Mouse (Mus musculus) forebrain, embryonic 10.5 days (tissue): ENCODE measurements around the gene Chchd1. TPM values are rescaled to one million over a fixed set of nuclear protein-coding genes. Genes with fewer than 3 reads are reported as not detected.
A peak's percentile ranks its signal among the peaks of the same experiment; 100 is the strongest.

Experiments
- DNase-seq: peaks from one replicate; pipeline ENCODE4 v3.0.0-alpha.2; 2017; ENCODE audit warnings: low spot score; ENCODE audit errors: extremely low spot score
- H3K27ac ChIP-seq: fragments of 300-500 bp; sonication (generic); 2 replicates; pipeline ENCODE4 v1.5.1; 2016; ENCODE audit warnings: mild to moderate bottlenecking
- H3K27me3 ChIP-seq: fragments of 300-500 bp; sonication (generic); 2 replicates; pipeline ENCODE4 v1.6.1; 2016; ENCODE audit warnings: mild to moderate bottlenecking; ENCODE audit not compliant: poor library complexity, severe bottlenecking
- H3K36me3 ChIP-seq: fragments of 300-500 bp; sonication (generic); replicated peaks from 2 replicates; pipeline ENCODE4 v1.6.1; 2016; ENCODE audit warnings: mild to moderate bottlenecking, moderate library complexity
- H3K4me1 ChIP-seq: fragments of 300-500 bp; sonication (generic); 2 replicates; pipeline ENCODE4 v1.6.1; 2016
- H3K4me3 ChIP-seq: fragments of 300-500 bp; sonication (generic); 2 replicates; pipeline ENCODE4 v1.5.1; 2016; ENCODE audit warnings: mild to moderate bottlenecking, moderate library complexity
- H3K9me3 ChIP-seq: fragments of 300-500 bp; sonication (generic); 2 replicates; pipeline ENCODE4 v1.6.1; 2016; ENCODE audit warnings: mild to moderate bottlenecking, moderate library complexity
- WGBS: fragments of 180-500 bp; shearing (Covaris S2); methylation state at CpG from one replicate; pipeline ENCODE4 v1.1.7; 2016; 5-methylcytosine and 5-hydroxymethylcytosine counted together
- polyA plus RNA-seq: library from polyadenylated mRNA; unstranded; fragments of >200 nt; fragmentation: Nextera tagmentation; extraction: Ambion mirVana; gene quantifications from 2 replicates; pipeline ENCODE4 v1.2.1, GENCODE M21; 2016

Chchd1 gene
- 252 and 261 TPM in 2 replicates for polyA plus RNA-seq

DNA sequence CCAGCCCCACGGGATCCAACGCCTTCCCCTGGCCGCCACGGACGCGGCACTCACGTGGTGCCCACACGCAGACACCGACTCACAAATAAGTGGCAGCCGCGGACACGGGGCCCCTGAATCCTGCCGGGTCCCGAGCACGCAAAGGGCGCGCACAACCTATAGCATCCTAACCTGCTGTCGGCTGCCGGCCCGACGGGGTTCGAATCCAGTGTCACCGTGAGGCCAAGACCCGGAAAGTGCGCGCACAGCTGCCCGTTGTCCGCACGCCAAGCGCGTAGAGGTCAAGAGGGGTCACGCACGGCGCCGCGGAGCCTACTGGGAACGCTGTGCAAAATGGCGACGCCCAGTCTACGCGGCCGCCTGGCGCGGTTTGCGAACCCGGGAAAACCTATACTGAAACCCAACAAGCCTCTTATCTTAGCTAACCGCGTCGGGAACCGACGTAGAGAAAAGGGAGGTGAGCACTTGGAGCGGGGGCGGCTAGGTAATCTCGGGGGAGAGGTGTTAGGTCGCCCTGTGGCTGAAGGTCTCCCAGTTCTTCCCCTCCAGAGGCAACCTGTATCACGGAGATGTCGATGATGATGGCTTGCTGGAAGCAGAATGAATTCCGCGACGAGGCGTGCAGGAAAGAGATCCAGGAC is at the start of gene Chchd1:
Gene Chchd1, plus strand, starts transcription at position 266 of the 641 bp plus-strand sequence.
- Histone ChIP-seq H3K4me3 (peak within 1 kb of the TSS; percentile 84), H3K9me3 (no peaks in the 10 kb centered on the region), H3K4me1 (peaks cover 43% of the 10 kb centered on the region), H3K27me3 (no peaks in the 10 kb centered on the region), H3K27ac (peak within 1 kb of the TSS; percentile 97), H3K36me3 (peaks cover 43% of the 10 kb centered on the region)
- DNase-seq, result peak; percentile 93
- under 1% methylated on average over 61 of the region's 61 CpGs for WGBS

DNA sequence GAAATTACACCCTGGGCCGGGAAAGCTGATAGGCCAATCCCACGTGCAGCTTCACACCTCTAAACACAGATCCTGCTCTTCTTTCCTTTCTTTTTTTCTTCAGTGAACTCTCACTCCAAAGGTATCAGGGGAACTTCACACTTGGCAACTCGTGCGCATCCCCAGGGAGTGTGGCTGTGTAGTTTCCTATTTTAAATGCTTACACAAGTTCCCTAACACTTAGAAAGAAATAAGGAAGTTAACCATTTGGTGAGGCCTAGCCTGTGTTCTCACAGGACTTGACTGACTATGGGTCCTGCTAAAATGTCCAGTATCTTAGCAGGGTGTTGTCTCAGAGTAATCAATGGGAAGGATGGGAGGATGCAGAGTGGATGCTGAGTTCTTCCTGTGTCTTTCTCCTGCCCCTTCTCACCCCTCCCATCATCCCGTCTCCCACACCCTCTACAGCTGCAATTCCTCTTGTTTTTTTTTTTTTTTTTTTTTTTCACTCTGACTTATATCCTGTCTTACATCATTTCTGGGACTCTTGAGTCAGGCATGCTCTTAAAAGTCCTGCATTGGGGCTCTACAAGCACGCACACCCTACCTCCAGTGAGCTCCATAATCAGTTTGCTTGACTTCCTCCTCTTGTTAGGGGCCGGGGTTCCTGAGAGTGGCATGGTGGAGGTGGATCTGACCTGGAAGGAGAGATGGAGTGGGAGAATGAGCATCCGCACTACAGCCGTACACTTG is 48.0 kb upstream of the Chchd1 start:
- Histone ChIP-seq H3K36me3 (no peaks in the 10 kb centered on the region), H3K4me3 (no peak overlapping the region), H3K4me1 (peaks cover 6% of the 10 kb centered on the region; the same call in 1 of the 2 replicates), H3K9me3 (no peaks in the 10 kb centered on the region), H3K27me3 (0 out of 2 replicates have a peak, but pooled peaks cover 4% of the 10 kb centered on the region), H3K27ac (no peak overlapping the region)
- no peak for DNase-seq
- WGBS, result 88% methylated on average over 9 of the region's 9 CpGs

DNA sequence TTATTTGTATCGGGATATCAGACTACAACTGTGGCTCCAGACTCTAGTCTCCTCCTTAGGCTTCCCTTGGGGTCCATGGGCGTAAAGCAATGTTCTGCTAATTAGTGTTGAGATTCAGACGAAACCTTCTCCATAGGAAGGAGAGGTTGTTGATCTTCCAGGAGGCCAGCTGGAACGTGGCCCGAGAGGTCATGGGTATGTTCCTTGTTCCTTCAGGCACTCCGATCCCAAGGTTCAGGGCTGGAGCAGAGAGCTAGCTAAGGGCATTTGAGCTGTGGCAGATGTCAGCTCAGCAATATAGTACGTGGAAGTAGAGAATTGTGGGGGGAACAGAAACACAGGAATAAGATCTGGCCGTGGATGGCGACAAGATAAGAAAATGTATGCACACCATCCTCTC is 47.1 kb upstream of the Chchd1 start:
- no peak for DNase-seq
- H3K9me3 ChIP-seq, result no peaks in the 10 kb centered on the region
- 77% methylated on average over 9 of the region's 9 CpGs for WGBS
- H3K36me3 ChIP-seq, result no peaks in the 10 kb centered on the region
- H3K4me3 ChIP-seq, result no peak overlapping the region
- H3K27me3 ChIP-seq, result peaks cover 10% of the 10 kb centered on the region; the same call in 1 of the 2 replicates
- no peak overlapping the region for H3K27ac ChIP-seq
- peaks cover 11% of the 10 kb centered on the region for H3K4me1 ChIP-seq

DNA sequence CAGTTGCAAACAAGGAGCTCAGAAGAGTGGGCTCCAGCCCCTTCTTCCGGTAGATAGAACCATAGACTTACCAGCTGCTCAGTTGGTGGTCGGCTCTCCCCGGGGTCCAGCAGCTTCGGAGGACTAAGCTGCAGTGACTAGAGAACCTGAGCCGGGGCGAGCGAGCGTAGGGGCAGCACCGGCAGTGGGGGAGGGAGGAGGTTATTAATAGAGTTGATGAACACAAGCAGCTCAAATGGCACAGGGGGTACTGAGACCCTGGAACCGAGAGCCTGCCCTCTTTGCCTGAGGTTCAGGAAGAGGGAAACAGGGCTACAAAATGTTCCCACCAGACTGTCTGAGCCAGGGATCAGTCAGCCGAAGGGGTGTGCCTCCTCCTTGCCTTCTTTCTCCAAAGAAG is 46.4 kb upstream of the Chchd1 start, which contains the start of gene Myoz1:
Gene Myoz1, minus strand, starts transcription at position 180 of the 400 bp plus-strand sequence.
- no peaks in the 10 kb centered on the region for H3K36me3 ChIP-seq
- H3K9me3 ChIP-seq, result no peaks in the 10 kb centered on the region
- H3K27ac ChIP-seq, result no peak within 1 kb of the TSS
- H3K27me3 ChIP-seq, result peaks cover 11% of the 10 kb centered on the region; the same call in 1 of the 2 replicates
- WGBS, result 30% methylated on average over 11 of the region's 11 CpGs
- no peak within 1 kb of the TSS for H3K4me3 ChIP-seq
- H3K4me1 ChIP-seq, result peaks cover 16% of the 10 kb centered on the region
- no peak for DNase-seq

DNA sequence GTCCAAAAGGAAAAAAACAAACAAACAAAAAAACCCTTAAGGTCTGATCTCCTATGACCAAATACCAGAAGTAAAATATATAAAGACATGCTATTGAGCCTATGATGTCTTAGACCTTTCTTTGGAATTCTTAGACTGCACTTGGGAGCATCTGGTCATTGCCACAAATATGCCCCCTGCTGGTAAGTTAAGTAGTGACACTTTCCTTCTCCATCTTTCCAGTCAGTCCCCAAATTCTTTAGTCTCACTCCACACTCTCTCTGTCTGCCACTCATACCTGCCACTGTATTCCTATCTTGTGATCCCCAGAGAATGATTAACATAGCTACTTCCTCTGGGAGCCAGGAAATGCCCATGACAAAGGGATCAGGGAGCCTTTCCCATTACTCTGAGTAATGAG is 44.5 kb upstream of the Chchd1 start:
- Histone ChIP-seq H3K27ac (no peak overlapping the region), H3K27me3 (peaks cover 30% of the 10 kb centered on the region), H3K4me3 (no peak overlapping the region), H3K36me3 (no peaks in the 10 kb centered on the region), H3K9me3 (no peaks in the 10 kb centered on the region), H3K4me1 (peaks cover 29% of the 10 kb centered on the region)
- no peak for DNase-seq

DNA sequence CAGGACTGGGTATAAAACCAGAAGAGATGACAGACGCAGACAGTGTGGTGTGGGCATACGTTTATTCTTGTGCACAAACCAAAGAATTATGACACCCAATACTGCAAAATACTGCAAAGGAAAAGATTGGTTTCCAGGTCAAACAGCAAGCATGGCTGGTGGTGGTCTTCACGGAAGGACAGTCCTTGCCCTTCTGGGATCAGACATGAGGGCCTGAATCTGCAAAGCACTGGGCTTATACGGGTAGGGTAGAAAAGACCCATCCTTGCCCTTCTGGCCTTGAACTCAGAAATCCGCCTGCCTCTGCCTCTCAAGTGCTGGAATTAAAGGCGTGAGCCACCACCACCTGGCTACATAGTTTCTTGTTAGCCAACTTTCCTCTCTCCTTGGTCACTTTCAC is 43.9 kb upstream of the Chchd1 start:
- Histone ChIP-seq H3K9me3 (no peaks in the 10 kb centered on the region), H3K36me3 (no peaks in the 10 kb centered on the region), H3K27me3 (peaks cover 33% of the 10 kb centered on the region), H3K4me3 (no peak overlapping the region), H3K27ac (no peak overlapping the region), H3K4me1 (peaks cover 33% of the 10 kb centered on the region)
- WGBS, result 85% methylated on average over 6 of the region's 6 CpGs
- no peak for DNase-seq

DNA sequence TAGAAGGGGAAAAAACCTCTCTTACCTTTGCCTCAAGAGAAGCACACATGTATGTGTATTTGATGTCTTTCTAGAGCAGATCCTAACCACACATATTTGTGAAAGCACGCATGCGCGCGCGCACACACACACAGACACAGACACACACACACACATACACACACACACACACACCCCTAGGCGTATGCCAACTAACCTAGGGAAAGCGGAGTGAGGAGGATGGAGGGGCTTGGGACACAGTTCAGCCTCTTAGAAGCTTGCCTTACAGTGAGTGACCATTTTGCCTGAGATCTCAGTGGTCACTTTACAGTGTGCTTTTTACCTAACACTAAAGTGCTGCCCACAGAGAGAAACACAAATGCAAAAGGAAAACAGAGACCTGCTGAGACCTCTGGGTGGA is 43.1 kb upstream of the Chchd1 start:
- H3K36me3 ChIP-seq, result no peaks in the 10 kb centered on the region
- no peak overlapping the region for H3K4me3 ChIP-seq
- H3K27ac ChIP-seq, result no peak overlapping the region
- H3K9me3 ChIP-seq, result no peaks in the 10 kb centered on the region
- H3K4me1 ChIP-seq, result peaks cover 41% of the 10 kb centered on the region
- H3K27me3 ChIP-seq, result peaks cover 37% of the 10 kb centered on the region
- WGBS, result 94% methylated on average over 7 of the region's 7 CpGs
- DNase-seq, result no peak

DNA sequence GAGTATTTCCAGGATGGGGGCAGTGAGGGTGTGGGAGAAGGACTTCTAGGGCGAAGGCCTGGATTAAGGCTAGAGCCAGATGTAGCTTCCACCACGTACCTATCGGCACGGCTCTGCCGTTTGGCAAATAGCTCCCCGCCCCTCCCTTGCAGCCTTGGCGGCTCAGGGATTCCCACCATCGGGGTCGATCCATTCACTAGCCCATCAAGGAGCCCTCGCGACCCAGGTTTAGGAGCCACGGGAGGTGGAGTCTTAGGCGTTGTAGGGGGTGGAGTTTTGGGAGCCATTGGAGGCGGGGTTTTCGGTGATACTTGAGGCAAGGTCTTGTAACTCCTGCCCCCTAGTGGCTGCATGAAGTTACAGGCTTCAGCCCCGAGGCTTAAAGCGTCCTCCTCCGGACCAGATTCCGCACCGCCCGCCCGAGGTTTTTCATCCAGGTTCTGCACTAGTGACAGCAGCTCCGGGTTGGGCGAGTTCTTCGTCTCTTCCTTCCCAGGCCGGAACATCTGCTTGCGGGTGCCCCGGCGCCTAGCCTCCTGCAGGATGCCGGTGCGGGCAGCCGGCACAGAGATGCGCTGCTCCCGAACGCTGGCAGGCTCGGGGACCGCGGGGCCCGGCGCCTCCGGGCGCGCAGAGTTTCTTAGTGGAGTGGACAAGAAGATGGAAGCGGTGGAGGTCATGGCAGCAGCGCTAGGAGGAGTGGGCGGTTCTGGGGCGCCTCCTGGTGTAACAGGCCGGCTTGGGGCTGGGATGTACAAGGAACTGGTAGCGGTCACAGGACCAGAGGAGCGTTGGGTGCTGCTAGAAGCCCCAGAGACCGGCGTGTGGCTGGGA is 41.8 kb upstream of the Chchd1 start:
- Histone ChIP-seq H3K36me3 (no peaks in the 10 kb centered on the region), H3K4me3 (peak overlapping the region; percentile 69), H3K27me3 (peaks cover 42% of the 10 kb centered on the region), H3K9me3 (no peaks in the 10 kb centered on the region), H3K27ac (peak overlapping the region; percentile 86), H3K4me1 (peaks cover 41% of the 10 kb centered on the region)
- peak; percentile 92 for DNase-seq
- 1% methylated on average over 52 of the region's 52 CpGs for WGBS

DNA sequence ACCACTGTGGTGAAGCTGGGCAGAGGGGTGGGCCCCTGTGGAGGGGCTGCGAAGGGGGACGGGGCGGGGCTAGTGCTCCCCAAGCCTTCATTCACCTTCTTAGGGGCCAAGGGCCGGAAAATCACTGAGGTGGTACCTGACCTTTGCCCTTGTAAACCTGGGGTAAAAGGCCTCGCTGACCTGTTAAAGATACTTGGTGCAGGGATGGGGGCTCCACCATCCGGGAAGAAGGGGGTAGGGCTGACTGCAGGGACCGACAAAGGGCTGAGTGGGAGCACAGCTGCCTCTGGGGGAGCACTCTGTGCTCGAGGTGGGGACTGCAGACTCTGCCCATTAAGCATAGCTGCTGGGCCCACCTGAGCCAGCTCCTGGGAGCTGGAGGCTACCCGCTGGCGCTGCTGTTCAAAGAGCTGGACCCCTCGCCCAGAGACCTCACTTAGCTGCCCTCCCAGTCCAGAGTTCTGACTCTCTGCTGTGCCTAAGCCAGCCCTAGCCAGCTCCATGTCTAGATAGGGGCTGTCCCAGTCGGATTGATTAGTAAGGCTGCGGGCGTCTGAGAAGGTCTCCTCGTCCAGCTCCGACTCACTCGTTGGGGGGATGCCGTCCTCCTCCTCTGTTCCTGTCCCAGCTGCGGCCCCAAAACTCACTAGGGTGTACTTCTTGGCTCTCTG is 41.0 kb upstream of the Chchd1 start:
- H3K4me1 ChIP-seq, result peaks cover 35% of the 10 kb centered on the region
- peaks cover 49% of the 10 kb centered on the region for H3K27me3 ChIP-seq
- H3K4me3 ChIP-seq, result peak overlapping the region; percentile 69
- peak overlapping the region; percentile 86 for H3K27ac ChIP-seq
- H3K36me3 ChIP-seq, result no peaks in the 10 kb centered on the region
- H3K9me3 ChIP-seq, result no peaks in the 10 kb centered on the region
- peak; percentile 34 for DNase-seq
- 9% methylated on average over 19 of the region's 19 CpGs for WGBS

DNA sequence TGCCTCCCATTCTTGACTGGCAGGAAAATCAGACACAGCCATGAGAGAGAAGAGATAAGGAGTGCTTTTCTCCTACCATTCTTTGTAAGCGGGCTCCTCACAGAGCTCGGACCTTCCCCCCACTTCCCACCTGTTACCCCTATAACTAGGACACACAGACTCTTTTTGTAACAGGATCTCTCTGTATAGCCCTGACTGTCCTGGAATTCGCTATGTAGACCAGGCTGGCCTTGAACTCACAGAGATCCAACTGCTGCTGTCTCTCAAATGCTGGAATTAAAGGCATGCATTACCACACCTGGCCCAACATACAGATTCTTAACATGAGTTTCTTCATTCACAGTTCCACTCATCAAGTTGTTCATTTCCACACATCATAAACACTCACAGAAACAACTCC is 40.1 kb upstream of the Chchd1 start:
- H3K9me3 ChIP-seq, result no peaks in the 10 kb centered on the region
- peaks cover 57% of the 10 kb centered on the region for H3K27me3 ChIP-seq
- H3K4me3 ChIP-seq, result no peak overlapping the region
- peaks cover 35% of the 10 kb centered on the region for H3K4me1 ChIP-seq
- no peak overlapping the region for H3K27ac ChIP-seq
- WGBS, result 93% methylated on average over 3 of the region's 3 CpGs
- H3K36me3 ChIP-seq, result no peaks in the 10 kb centered on the region
- no peak for DNase-seq

DNA sequence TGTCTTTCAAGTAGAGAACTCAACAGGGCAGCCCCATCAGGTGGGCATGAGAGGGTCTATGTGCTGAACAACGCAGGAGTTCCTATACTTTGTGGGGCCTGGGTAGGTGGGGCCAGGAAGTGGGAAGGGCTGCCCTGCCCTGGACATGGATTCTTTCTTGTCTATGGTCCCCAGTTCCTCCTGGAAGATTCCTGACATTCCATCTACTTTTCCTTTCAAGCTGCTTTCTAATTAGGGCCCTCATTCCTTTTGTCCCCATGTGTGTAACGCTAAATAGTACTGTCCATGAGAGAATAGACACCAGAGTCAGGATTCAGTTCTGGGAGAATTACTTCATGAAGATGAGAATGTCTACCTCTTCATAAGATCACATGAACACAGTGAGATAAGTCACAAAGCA is 39.2 kb upstream of the Chchd1 start:
- Histone ChIP-seq H3K27me3 (peaks cover 66% of the 10 kb centered on the region), H3K4me3 (no peak overlapping the region), H3K27ac (no peak overlapping the region), H3K4me1 (peaks cover 35% of the 10 kb centered on the region), H3K9me3 (no peaks in the 10 kb centered on the region), H3K36me3 (no peaks in the 10 kb centered on the region)
- DNase-seq, result no peak
- WGBS, result 59% methylated on average over 2 of the region's 2 CpGs

DNA sequence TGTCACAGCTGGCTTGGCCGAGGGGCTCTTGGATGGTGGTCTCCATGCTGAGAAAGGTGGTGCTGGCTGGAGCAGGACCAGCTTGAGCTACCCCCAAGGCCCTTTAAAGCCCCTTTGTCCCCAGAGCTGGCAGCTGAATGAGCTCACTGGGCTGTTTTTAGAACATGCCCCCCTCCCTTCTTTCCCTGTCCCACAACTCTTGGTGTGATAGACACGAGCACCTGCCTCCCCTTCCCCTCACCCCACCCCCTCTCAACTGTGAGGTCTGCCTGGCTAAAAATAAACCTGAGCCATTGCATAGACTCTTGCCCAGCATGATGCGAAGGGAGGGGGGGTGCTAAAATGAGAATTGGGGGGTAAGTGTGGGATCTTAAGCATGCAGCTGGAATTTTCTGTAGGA is 38.4 kb upstream of the Chchd1 start:
- Histone ChIP-seq H3K9me3 (no peaks in the 10 kb centered on the region), H3K36me3 (no peaks in the 10 kb centered on the region), H3K27me3 (peaks cover 73% of the 10 kb centered on the region), H3K4me1 (peaks cover 35% of the 10 kb centered on the region), H3K27ac (peak overlapping the region; percentile 41; the same call in 1 of the 2 replicates), H3K4me3 (no peak overlapping the region)
- no peak for DNase-seq
- 62% methylated on average over 3 of the region's 3 CpGs for WGBS
